Mouse (Mus musculus): ENCODE results near the gene Frmd4a. TPM values are rescaled to one million over a fixed set of nuclear protein-coding genes. Genes with fewer than 3 reads are reported as not detected.

Gene Frmd4a
- total RNA-seq, 2 experiments from 2014 or later = 51.3 to 52.7 TPM

DNA sequence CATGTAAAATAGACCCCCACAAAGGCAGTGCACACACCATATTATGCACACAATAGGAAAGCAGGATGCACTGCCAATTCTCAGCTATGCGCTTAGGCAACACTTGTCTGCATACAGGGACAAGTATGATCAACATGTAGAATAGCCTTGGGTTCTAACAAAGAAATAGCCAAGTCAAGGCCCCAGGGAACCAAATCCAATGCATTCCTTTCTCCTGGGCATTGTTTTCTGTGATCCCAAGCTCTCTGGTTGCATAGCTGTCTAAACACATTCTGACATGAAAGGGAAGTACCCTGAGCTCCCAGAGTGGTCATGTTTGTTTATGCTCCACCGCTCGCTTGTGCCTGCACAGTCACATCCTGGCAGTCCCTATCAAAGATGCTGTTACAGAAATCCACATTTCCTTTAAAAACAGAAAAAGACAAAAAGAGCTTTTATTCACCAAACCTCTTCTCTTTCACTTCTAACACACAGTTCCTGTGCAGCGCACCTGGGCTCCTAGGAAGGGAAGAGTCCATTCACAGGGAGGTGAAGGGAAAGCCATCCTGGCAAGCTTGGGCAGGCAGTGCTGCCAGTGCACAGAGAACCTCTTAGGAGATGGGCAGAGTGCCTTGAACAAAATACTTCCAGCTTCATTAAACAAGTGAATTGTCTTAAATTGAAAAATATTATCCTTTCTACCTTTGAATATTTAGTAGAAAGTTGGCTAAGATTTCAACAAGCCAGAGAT lies 124.9 kb downstream of the Frmd4a start:
- no peak for DNase-seq

DNA sequence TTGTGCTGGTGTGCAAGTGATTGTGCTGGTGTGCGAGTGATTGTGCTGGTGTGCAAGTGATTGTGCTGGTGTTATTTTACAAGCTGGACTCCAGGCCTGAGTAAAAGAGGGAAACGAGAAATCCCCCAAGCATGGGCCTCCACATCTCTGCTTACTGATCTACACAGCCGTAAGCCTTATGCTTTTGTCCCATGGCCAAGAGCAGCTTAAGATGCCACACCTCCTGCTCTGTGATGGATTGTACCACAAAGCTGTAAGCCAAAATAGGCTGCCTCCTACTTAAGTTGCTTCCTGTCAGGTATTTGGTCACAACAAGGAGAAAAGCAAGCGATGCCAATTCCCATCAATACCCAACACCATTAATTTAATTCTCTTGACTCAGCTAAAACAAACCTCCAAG lies 126.9 kb downstream of the Frmd4a start:
- DNase-seq = no peak

DNA sequence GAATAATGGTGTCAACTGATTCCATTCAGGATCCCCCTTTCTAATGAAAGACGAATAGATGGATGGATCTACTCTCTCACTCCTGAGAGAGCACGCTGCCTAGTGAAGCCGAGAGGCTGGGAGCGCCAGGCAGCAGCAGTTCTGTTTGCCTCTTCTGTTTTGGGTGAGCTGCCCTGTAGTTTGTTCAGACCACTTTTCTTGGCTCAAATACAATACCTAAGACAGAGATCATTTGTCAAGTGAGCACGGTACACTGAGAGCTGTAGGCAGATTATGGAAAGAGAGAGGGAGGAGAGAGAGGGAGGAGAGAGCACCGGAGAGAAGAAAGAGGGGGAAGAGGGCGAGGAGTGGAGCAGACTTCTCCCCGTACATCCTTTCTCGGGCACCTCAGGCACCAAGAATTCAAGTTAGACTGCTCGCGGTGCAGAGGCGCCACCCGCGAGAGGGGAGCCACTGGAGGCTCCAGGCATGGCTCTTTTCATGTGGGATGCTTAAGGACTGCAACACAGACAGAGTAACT lies 135.1 kb downstream of the Frmd4a start:
- DNase-seq = no peak

GRCm38 (mm10) chr2:4153131-4153631 lies 135.7 kb downstream of the Frmd4a start:
- DNase-seq = peak; percentile 31

GRCm38 (mm10) chr2:4154036-4154653 lies 136.6 kb downstream of the Frmd4a start:
- no peak for DNase-seq

- DNase-seq = no peak
Observed at GRCm38 (mm10) chr2:4154654-4155047, 137.1 kb downstream of the Frmd4a start.

- no peak for DNase-seq
Observed at GRCm38 (mm10) chr2:4155406-4155805, 137.9 kb downstream of the Frmd4a start.

- no peak for DNase-seq
Observed at GRCm38 (mm10) chr2:4156511-4156910, 139.0 kb downstream of the Frmd4a start.

- no peak for DNase-seq
Observed at GRCm38 (mm10) chr2:4157396-4157795, 139.9 kb downstream of the Frmd4a start.

- peak; percentile 30 for DNase-seq
Observed at GRCm38 (mm10) chr2:4159574-4160203, 142.2 kb downstream of the Frmd4a start.

DNA sequence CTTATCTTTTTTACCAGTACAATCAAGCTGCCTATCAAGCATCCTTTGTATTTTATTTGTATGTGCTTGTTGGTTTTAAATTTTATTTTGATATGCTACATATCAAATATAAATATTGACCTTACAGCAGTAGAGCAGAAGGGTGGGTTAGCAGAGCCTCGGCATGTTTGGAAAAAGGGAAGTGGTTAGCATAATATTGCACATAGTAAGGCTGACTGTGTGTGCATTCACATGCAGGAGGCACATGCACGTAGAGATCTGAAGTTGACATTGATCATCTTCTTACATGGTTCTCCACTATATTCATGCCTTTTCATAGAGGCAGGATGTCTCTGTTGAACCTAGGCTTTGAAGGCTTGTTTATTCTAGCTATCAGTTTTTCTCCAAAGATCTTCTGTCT lies 148.7 kb downstream of the Frmd4a start:
- DNase-seq = no peak

DNA sequence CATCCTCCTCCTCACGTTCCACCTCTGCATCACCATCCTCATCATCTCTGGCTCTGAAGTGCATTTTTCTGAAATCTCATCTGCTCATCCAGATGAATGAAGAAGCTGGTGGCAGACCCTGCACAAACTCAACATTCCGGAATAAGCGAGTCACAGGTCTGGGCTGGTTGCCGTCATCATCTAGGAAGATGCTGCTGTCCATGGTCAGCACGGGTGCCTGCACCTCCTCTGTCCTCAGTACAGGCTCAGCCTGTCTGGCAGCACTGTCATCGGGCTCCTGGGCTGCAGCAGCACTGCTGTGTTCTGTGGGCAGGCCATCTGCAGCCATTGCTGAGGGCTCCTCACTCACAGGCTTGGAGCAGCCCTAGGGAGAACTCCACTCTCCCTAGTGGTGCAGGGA lies 149.6 kb downstream of the Frmd4a start:
- no peak for DNase-seq

DNA sequence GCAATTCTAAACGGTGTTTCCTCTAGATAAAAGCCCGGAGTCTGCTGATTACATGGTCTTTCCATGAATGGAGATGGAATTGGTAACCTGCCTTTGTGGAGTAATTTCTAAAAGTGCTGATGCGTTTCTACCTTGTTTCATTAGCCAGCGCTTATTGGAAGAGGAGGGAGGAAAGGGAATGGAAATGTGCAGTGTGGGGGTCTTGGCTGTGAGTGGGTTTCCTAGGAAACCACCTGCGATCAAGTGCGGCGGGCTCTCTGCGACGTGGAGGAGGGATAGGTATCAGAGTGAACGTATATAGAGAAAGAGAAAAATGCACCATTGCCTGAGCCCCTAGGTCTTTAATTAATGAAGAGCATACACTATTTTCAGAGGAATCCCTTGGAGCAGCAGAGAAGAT lies 152.2 kb downstream of the Frmd4a start:
- DNase-seq = no peak

DNA sequence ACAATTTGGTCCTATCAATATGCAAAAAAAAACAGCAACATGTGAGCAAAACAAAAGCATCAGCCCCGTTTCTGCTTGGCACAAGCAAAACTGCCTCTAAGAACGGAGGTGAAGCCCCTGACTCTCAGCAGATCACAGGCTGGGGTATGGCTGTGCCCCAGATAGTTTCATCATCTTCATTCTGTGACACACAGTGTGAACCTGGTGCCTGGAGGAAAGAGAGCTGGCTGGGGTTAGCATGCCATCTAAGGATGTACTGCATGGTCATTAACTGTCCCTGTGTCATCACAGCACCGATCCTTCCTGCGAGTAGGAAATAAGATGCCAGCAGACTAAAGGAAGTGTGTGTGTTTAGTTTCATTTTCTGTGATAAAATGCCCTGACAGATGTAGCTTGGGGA lies 152.7 kb downstream of the Frmd4a start:
- DNase-seq = no peak

GRCm38 (mm10) chr2:4184991-4185390 lies 167.5 kb downstream of the Frmd4a start:
- no peak for DNase-seq

DNA sequence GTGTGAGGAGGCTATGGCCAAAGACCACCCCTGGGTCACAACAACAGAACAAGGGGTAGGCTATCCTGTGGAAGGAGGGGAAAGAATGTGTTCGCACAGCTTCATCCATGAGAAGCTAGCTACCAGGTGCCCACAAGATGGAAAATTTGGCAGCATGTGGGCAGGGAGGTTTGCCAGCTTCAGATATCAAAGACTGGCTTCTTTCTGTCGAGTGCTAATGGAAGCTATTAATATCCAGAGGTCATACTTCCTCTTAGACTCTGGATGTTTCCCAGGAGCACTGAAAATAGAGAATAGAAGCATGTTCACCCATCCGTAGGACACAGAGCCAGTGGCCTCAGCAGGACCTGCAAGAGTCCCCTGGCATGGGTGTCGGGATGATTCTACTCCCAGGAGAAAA lies 170.0 kb downstream of the Frmd4a start:
- peak; percentile 77 for DNase-seq

- DNase-seq = no peak
Observed at GRCm38 (mm10) chr2:4188303-4188702, 170.8 kb downstream of the Frmd4a start.

GRCm38 (mm10) chr2:4190345-4190744 lies 172.8 kb downstream of the Frmd4a start:
- no peak for DNase-seq

DNA sequence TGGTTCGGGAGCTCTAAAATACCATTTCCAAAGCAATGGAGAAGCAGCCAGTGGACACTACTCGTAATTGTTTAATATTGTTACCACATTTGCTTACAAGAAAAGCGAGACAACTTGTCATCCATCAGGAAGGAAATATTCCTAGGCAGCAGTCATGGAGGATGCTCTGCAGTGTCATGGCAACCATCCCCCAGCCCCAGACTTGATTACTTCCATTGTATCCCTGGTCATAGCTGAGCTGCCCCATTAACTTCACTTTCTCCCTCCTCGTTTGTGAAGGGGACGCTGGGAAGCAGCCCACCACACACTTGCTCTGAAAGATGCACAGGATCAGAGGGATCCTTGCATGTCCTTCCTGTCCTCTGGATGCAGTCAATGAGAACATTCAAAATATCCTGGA lies 173.5 kb downstream of the Frmd4a start:
- no peak for DNase-seq

GRCm38 (mm10) chr2:4193206-4193605 lies 175.7 kb downstream of the Frmd4a start:
- DNase-seq = no peak

- no peak for DNase-seq
Observed at GRCm38 (mm10) chr2:4194324-4195014, 177.0 kb downstream of the Frmd4a start.

DNA sequence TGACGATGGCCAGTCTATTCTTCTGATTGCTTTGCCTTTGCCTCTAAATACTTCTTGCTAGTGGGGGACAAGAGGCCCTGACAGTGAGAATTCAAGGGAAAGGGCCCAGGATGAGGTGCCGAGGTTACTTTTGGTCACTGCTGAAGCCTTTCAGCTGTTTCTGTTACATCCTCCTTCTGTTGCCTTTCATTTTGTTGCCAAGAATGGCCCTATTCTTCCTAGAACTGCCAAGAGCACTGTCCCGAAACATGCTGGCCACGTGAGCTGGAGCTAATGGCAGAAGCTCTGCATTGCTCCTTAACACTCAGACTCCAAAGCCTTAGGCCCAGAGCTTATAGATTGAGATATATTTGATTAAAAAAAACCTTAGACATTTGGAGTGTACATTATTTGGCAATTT lies 178.5 kb downstream of the Frmd4a start:
- DNase-seq = no peak

GRCm38 (mm10) chr2:4209234-4209633 lies 191.7 kb downstream of the Frmd4a start:
- DNase-seq = no peak

Measured in heart, postnatal 4 days (tissue).